Mouse (Mus musculus): ENCODE data around the gene Rangap1. TPM values are rescaled to one million over a fixed set of nuclear protein-coding genes. Genes with fewer than 3 reads are reported as not detected.

Gene Rangap1
- polyA plus RNA-seq, 1 experiment: 158 TPM

DNA sequence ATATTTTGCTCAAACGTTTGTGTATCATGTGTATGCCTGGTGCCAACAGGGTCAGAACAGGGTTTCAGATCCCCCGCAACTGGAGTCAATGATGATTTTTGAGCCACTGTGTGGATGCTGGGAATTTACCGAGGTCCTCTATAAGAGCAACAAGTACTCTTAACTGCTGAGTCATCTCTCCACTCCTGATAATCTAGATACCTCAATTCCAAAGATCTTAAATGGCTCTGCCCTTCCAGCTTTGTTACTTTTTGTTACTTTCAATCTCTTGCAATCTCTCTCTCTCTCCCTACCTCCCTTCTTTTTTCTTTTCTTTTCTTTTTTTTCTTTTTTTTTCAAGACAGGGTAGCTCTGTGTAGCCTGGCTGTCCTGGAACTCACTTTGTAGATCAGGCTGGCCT is 10.3 kb downstream of the Rangap1 start:
- H3K9ac ChIP-seq (ENCODE audit: low read depth, poor library complexity, severe bottlenecking): no peak overlapping the region
- no peaks in the 10 kb centered on the region for H3K4me1 ChIP-seq (ENCODE audit: control insufficient read depth, insufficient read depth, low read length)
- H3K4me3 ChIP-seq (ENCODE audit: low read depth, low read length): no peak overlapping the region
- no peaks in the 10 kb centered on the region for H3K9me3 ChIP-seq (replicated peaks; ENCODE audit: control insufficient read depth, insufficient read depth, low read length, poor library complexity, severe bottlenecking)
- no peaks in the 10 kb centered on the region for H3K36me3 ChIP-seq (ENCODE audit: control insufficient read depth, insufficient read depth, low read length, poor library complexity, severe bottlenecking)
- H3K27ac ChIP-seq (ENCODE audit: insufficient read depth, low read length): no peak overlapping the region
- TF ChIP-seq EP300 (IDR thresholded peaks at IDR 0.05; ENCODE audit: insufficient read depth, low read depth, low read length) (no peak), CTCF (IDR thresholded peaks at IDR 0.05; ENCODE audit: low read depth, low read length) (no peak), POLR2A (IDR thresholded peaks at IDR 0.05; ENCODE audit: insufficient read depth, low read length) (no peak)
- no peaks in the 10 kb centered on the region for H3K27me3 ChIP-seq (ENCODE audit: control insufficient read depth, insufficient read depth, low read length, poor library complexity, severe bottlenecking)

DNA sequence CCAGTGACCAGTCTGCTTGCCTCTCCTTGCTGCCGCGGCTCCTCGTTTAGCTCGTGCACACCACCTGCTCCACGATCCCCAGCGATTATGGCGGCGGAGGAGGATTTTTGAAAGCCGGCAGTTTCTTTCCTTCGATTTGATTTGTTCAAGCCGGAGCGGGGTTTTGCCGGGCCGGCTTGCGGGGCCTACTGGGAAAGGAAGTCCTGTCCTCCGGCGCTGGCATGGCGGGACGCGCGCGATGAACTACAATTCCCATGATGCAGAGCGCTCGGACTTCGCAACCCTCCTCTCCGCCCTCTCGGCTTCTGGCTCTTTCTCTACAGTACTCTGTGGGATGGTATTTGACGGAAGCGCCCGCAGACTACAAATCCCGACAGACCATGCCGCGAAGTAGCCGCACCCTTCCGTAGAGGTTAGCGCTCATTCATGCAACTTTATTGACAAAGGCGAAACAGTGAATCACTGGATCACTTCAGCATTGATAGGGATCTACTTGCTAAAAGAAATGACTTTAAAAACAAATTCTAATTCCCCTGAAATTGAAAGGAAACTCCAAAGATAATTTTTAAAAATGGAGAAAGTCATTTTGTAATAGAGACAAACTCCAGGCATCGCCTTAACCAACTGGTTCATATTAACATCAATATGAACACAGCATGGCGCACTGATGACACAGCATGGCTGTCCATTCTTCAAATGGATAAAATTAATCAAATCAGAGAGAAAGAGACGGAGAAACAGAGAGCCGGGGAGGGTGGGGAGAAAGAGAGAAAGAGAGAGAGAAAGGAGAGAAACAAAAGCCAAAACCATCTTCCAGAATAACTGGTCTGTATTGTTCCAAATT is 15.3 kb downstream of the Rangap1 start:
- H3K4me1 ChIP-seq (ENCODE audit: control insufficient read depth, insufficient read depth, low read length): peaks cover 3% of the 10 kb centered on the region
- TF ChIP-seq POLR2A (IDR thresholded peaks at IDR 0.05; ENCODE audit: insufficient read depth, low read length) (no peak), EP300 (IDR thresholded peaks at IDR 0.05; ENCODE audit: insufficient read depth, low read depth, low read length) (no peak)
- peak overlapping the region; percentile 94 for H3K4me3 ChIP-seq (ENCODE audit: low read depth, low read length)
- H3K9ac ChIP-seq (ENCODE audit: low read depth, poor library complexity, severe bottlenecking): peak overlapping the region; percentile 92
- H3K27me3 ChIP-seq (ENCODE audit: control insufficient read depth, insufficient read depth, low read length, poor library complexity, severe bottlenecking): no peaks in the 10 kb centered on the region
- no peaks in the 10 kb centered on the region for H3K9me3 ChIP-seq (replicated peaks; ENCODE audit: control insufficient read depth, insufficient read depth, low read length, poor library complexity, severe bottlenecking)
- H3K27ac ChIP-seq (ENCODE audit: insufficient read depth, low read length): peak overlapping the region; percentile 22; the same call in 1 of the 2 replicates
- peaks cover 6% of the 10 kb centered on the region for H3K36me3 ChIP-seq (ENCODE audit: control insufficient read depth, insufficient read depth, low read length, poor library complexity, severe bottlenecking)

DNA sequence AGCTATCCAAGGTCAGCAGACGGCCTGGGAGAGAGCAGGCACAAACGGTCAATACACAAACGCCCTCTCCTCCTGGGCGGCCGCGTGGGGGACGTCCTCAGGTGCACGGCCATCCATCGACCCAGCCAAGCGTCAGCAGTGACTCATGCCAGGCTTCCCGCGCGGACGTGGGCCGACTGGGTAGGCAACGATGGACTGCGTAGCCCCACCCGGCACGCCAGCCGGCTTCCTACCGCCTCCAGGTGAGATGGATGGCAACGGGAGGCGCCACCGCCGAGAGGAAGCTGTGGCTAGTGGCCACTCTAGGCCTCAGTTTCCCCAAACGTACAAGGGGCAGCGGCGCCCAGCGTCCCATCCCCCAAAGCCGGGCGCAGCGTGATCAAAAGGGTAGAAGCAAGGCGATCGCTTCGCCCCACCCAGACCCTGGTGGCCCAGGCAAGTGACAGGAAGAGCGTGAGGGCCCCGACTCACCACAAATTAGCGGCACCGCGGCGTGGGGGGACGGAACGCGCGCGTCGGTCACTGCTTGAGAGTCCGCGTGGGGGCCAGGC is 16.0 kb downstream of the Rangap1 start:
- H3K4me3 ChIP-seq (ENCODE audit: low read depth, low read length): peak overlapping the region; percentile 94
- peak overlapping the region; percentile 92 for H3K9ac ChIP-seq (ENCODE audit: low read depth, poor library complexity, severe bottlenecking)
- peaks cover 8% of the 10 kb centered on the region for H3K36me3 ChIP-seq (ENCODE audit: control insufficient read depth, insufficient read depth, low read length, poor library complexity, severe bottlenecking)
- TF ChIP-seq POLR2A (IDR thresholded peaks at IDR 0.05; ENCODE audit: insufficient read depth, low read length) (no peak), EP300 (IDR thresholded peaks at IDR 0.05; ENCODE audit: insufficient read depth, low read depth, low read length) (no peak)
- no peaks in the 10 kb centered on the region for H3K9me3 ChIP-seq (replicated peaks; ENCODE audit: control insufficient read depth, insufficient read depth, low read length, poor library complexity, severe bottlenecking)
- no peaks in the 10 kb centered on the region for H3K27me3 ChIP-seq (ENCODE audit: control insufficient read depth, insufficient read depth, low read length, poor library complexity, severe bottlenecking)
- H3K27ac ChIP-seq (ENCODE audit: insufficient read depth, low read length): peak overlapping the region; percentile 22; the same call in 1 of the 2 replicates
- peaks cover 3% of the 10 kb centered on the region for H3K4me1 ChIP-seq (ENCODE audit: control insufficient read depth, insufficient read depth, low read length)

DNA sequence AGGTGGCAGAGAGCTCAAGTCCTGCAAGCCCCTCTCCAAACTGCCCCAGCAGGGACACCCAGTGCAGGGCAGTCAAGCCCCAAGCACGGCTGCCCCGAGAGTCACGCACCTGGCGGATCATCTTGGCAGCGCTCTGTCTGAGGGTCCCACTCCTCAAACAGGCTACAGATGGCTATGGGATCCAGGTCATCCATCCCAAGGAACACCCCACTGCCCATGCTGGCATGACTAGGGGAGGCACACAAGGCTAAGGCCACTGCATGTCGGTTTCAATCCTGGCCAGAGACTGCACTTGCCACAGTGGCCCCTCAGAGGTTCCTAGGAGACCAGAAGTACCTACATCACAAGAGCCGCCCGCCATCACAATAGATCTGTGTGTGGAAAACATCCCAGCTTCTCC is 19.4 kb downstream of the Rangap1 start:
- Histone ChIP-seq H3K9ac (ENCODE audit: low read depth, poor library complexity, severe bottlenecking) (no peak overlapping the region), H3K4me1 (ENCODE audit: control insufficient read depth, insufficient read depth, low read length) (peaks cover 3% of the 10 kb centered on the region), H3K27ac (ENCODE audit: insufficient read depth, low read length) (no peak overlapping the region), H3K27me3 (ENCODE audit: control insufficient read depth, insufficient read depth, low read length, poor library complexity, severe bottlenecking) (no peaks in the 10 kb centered on the region), H3K36me3 (ENCODE audit: control insufficient read depth, insufficient read depth, low read length, poor library complexity, severe bottlenecking) (peaks cover 41% of the 10 kb centered on the region), H3K9me3 (replicated peaks; ENCODE audit: control insufficient read depth, insufficient read depth, low read length, poor library complexity, severe bottlenecking) (no peaks in the 10 kb centered on the region), H3K4me3 (ENCODE audit: low read depth, low read length) (no peak overlapping the region)
- TF ChIP-seq POLR2A (IDR thresholded peaks at IDR 0.05; ENCODE audit: insufficient read depth, low read length) (no peak), EP300 (IDR thresholded peaks at IDR 0.05; ENCODE audit: insufficient read depth, low read depth, low read length) (no peak), CTCF (IDR thresholded peaks at IDR 0.05; ENCODE audit: low read depth, low read length) (no peak)

DNA sequence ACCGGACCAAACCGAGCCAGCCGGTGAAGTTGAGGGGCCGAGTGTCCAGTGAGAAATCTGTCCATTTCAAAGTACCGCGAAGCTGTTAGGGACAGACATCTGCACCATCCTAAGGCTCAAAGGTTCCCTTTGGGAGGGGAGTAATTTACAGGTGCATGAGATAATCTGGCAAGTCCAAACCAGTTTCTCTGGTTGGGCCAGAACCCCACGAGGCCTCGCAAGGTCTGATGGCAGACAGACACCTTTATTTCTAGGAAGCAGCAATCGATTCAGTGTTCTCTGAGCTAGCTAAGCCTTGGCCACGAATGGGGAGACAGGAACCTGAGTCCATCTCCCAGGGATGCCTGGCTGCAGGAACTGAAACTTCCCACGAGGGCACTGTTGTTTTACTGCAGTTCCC is 21.7 kb downstream of the Rangap1 start:
- no peak for TF ChIP-seq EP300 (IDR thresholded peaks at IDR 0.05; ENCODE audit: insufficient read depth, low read depth, low read length)
- TF ChIP-seq CTCF (IDR thresholded peaks at IDR 0.05; ENCODE audit: low read depth, low read length): no peak
- no peak for TF ChIP-seq POLR2A (IDR thresholded peaks at IDR 0.05; ENCODE audit: insufficient read depth, low read length)
- Histone ChIP-seq H3K9ac (ENCODE audit: low read depth, poor library complexity, severe bottlenecking) (no peak overlapping the region), H3K4me1 (ENCODE audit: control insufficient read depth, insufficient read depth, low read length) (peaks cover 3% of the 10 kb centered on the region), H3K4me3 (ENCODE audit: low read depth, low read length) (no peak overlapping the region), H3K27me3 (ENCODE audit: control insufficient read depth, insufficient read depth, low read length, poor library complexity, severe bottlenecking) (no peaks in the 10 kb centered on the region), H3K9me3 (replicated peaks; ENCODE audit: control insufficient read depth, insufficient read depth, low read length, poor library complexity, severe bottlenecking) (no peaks in the 10 kb centered on the region), H3K27ac (ENCODE audit: insufficient read depth, low read length) (no peak overlapping the region), H3K36me3 (ENCODE audit: control insufficient read depth, insufficient read depth, low read length, poor library complexity, severe bottlenecking) (peaks cover 62% of the 10 kb centered on the region)

DNA sequence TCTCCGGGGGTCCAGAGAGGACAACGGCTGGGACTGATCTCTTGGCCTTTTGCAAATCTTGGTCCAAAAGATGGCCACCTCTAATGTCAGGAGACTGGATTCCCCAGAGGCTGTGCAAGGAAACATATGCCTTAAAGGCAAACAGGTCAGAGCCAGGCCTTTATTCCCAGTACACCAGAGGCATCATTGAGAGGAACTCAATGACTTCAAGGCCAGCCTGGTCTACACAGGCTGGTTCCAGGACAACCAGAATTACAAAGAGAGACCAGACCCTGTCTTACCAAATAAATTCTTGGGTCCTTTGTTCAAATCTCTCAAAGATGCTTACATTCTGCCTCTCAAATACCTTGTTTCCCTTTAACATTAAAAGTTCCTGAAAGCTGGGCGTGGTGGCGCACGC is 23.0 kb downstream of the Rangap1 start:
- Histone ChIP-seq H3K4me3 (ENCODE audit: low read depth, low read length) (no peak overlapping the region), H3K9me3 (replicated peaks; ENCODE audit: control insufficient read depth, insufficient read depth, low read length, poor library complexity, severe bottlenecking) (no peaks in the 10 kb centered on the region), H3K9ac (ENCODE audit: low read depth, poor library complexity, severe bottlenecking) (no peak overlapping the region), H3K36me3 (ENCODE audit: control insufficient read depth, insufficient read depth, low read length, poor library complexity, severe bottlenecking) (peaks cover 73% of the 10 kb centered on the region), H3K27ac (ENCODE audit: insufficient read depth, low read length) (no peak overlapping the region), H3K27me3 (ENCODE audit: control insufficient read depth, insufficient read depth, low read length, poor library complexity, severe bottlenecking) (no peaks in the 10 kb centered on the region), H3K4me1 (ENCODE audit: control insufficient read depth, insufficient read depth, low read length) (peaks cover 3% of the 10 kb centered on the region)
- no peak for TF ChIP-seq CTCF (IDR thresholded peaks at IDR 0.05; ENCODE audit: low read depth, low read length)
